In the genomic region with DNA sequence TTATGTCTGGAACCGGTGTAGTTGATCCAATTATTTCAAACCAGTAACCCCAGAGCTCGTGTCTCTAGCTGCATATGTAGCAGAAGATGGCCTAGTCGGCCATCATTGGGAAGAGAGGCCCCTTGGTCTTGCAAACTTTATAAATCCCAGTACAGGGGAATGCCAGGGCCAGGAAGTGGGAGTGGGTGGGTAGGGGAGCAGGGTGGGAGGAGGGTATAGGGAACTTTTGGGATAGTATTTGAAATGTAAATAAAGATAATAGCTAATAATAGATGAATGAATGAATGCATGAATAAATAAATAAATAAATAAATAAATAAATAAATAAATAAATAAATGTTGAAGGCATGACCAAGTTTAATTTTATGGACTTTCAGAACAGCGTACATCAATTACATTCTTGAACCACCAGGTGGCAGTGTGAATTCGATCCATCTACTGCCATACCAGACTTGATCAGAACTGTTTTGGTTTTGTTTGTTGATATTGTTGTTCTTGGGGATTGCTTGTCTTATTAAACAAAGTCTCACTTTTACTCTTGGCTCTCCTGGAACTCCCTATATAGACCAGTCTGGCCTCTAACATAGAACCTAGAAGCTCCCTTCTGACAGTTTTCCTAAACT, we compare ENCODE assay signal across 11 mouse cellular contexts. TPM values are rescaled to one million over a fixed set of nuclear protein-coding genes. Genes with fewer than 3 reads are reported as not detected.
A peak's percentile ranks its signal among the peaks of the same experiment; 100 is the strongest.
DNase-seq lines count a peak whose midpoint lies in the region; ATAC-seq and TF ChIP-seq lines count a peak whose summit lies in the region.
"Not testable (repeated sequence)": the region's sequence is repeated elsewhere in the genome, so short reads cannot be mapped to it uniquely, and the experiment has no call there.
"Had no signal": no experiment of that assay in that cellular context is flagged by ENCODE, and none has a peak within 500 bp of the region (broad histone marks: within the 10 kb centered on the region; RNA-seq: fewer than 3 reads in every experiment).

No protein-coding gene starts in this region.

- DNase-seq in NIH3T3 (ENCODE audit: low read depth) = peak; percentile 72
- DNase-seq in cerebellum, adult 2 months = peak in 1 of 2 experiments; percentile 21
- DNase-seq in layer of hippocampus, adult 2 months (ENCODE audit: low spot score in 2 of 2) = peak; percentile 2 to 56
- DNase-seq in lung, postnatal 10 days = peak; percentile 34

- not testable (repeated sequence) for H3K4me1 ChIP-seq in cerebellum, adult 2 months (ENCODE audit: control insufficient read depth, insufficient read depth, low read length); forebrain, embryonic 13.5 days; hindbrain, embryonic 12.5 days

- peak; percentile 79 for ATAC-seq in forebrain, embryonic 13.5 days
- peak; percentile 40; the same call in 1 of the 2 replicates for ATAC-seq in hindbrain, embryonic 12.5 days (ENCODE audit: low FRiP score)
- ATAC-seq in neutrophil, adult 5-6 weeks (ENCODE audit: extremely low read depth, insufficient number of reproducible peaks, low FRiP score, poor library complexity, severe bottlenecking) = peak; percentile 46; the same call in 1 of the 2 replicates

- WGBS in cerebellum, adult 2 months = 32% methylated on average over 5 of the region's 5 CpGs
- WGBS in forebrain, embryonic 13.5 days = 48% methylated on average over 5 of the region's 5 CpGs
- 48% methylated on average over 5 of the region's 5 CpGs for WGBS in hindbrain, embryonic 12.5 days

- not testable (repeated sequence) for H3K27ac ChIP-seq in cerebellum, adult 2 months (ENCODE audit: insufficient read depth, low read length); forebrain, embryonic 13.5 days; hindbrain, embryonic 12.5 days; layer of hippocampus, adult 2 months

- not testable (repeated sequence) for H3K4me3 ChIP-seq in cerebellum, adult 2 months (replicated peaks; ENCODE audit: insufficient read depth, low read depth, low read length); forebrain, embryonic 13.5 days; hindbrain, embryonic 12.5 days; layer of hippocampus, adult 2 months

- H3K9me3 ChIP-seq in forebrain, embryonic 13.5 days (replicated peaks); hindbrain, embryonic 12.5 days (replicated peaks): not testable (repeated sequence)

- TF ChIP-seq CTCF in cerebellum, adult 2 months (IDR thresholded peaks at IDR 0.05; ENCODE audit: borderline replicate concordance, insufficient read depth, low read depth, low read length) = peak; percentile 47; the same call in 1 of the 2 replicates
- TF ChIP-seq CTCF in layer of hippocampus, adult 2 months (conservative IDR thresholded peaks at IDR 0.05) = peak; percentile 87

- TF ChIP-seq POLR2A in cerebellum, adult 2 months (IDR thresholded peaks at IDR 0.05; ENCODE audit: borderline replicate concordance, insufficient read depth, low read length) = not testable (repeated sequence)

- not testable (repeated sequence) for H3K27me3 ChIP-seq in cerebellum, adult 2 months (ENCODE audit: control insufficient read depth, insufficient read depth, low read length); forebrain, embryonic 13.5 days; hindbrain, embryonic 12.5 days

- H3K4me2 ChIP-seq in forebrain, embryonic 13.5 days; hindbrain, embryonic 12.5 days (replicated peaks): not testable (repeated sequence)

- H3K36me3 ChIP-seq in forebrain, embryonic 13.5 days (ENCODE audit: poor library complexity, severe bottlenecking); hindbrain, embryonic 12.5 days: not testable (repeated sequence)

- H3K9ac ChIP-seq in forebrain, embryonic 13.5 days; hindbrain, embryonic 12.5 days: not testable (repeated sequence)

RNA-seq across cellular contexts. Expression of a gene that starts 11.1 kb away (rescaled TPM):
- polyA plus RNA-seq in cerebellum, adult 2 months (2012; rRNA removed) = not detected in 2 replicates
- not detected in 2 replicates for polyA plus RNA-seq in forebrain, embryonic 13.5 days (2015; fragmentation: Nextera tagmentation; extraction: Ambion mirVana)
- polyA plus RNA-seq in hindbrain, embryonic 12.5 days (2016; fragmentation: Nextera tagmentation; extraction: Ambion mirVana) = not detected in 2 replicates
- total RNA-seq in layer of hippocampus, adult 2 months (2021) = not detected
- not detected in 2 replicates for total RNA-seq in neutrophil, adult 5-6 weeks (2017)
- total RNA-seq: adrenal gland, adult 18-20 months; left cerebral cortex, adult 8-10 months; monocyte, adult 5-6 weeks had no signal
- polyA plus RNA-seq: heart, embryonic 14.5 days had no signal

RNA-seq across cellular contexts. Expression of a gene that starts 35.6 kb away (rescaled TPM):
- not detected in 2 replicates for polyA plus RNA-seq in cerebellum, adult 2 months (2012; rRNA removed)
- polyA plus RNA-seq in forebrain, embryonic 13.5 days (2015; fragmentation: Nextera tagmentation; extraction: Ambion mirVana) = not detected in 2 replicates
- polyA plus RNA-seq in hindbrain, embryonic 12.5 days (2016; fragmentation: Nextera tagmentation; extraction: Ambion mirVana) = not detected in 2 replicates
- not detected for total RNA-seq in layer of hippocampus, adult 2 months (2021)
- total RNA-seq in neutrophil, adult 5-6 weeks (2017) = not detected in 2 replicates
- total RNA-seq: adrenal gland, adult 18-20 months; left cerebral cortex, adult 8-10 months; monocyte, adult 5-6 weeks had no signal
- polyA plus RNA-seq: heart, embryonic 14.5 days had no signal

RNA-seq across cellular contexts. Expression of a gene that starts 57.5 kb away (rescaled TPM):
- polyA plus RNA-seq in cerebellum, adult 2 months (2012; rRNA removed) = not detected in 2 replicates
- not detected in 2 replicates for polyA plus RNA-seq in forebrain, embryonic 13.5 days (2015; fragmentation: Nextera tagmentation; extraction: Ambion mirVana)
- not detected in 2 replicates for polyA plus RNA-seq in hindbrain, embryonic 12.5 days (2016; fragmentation: Nextera tagmentation; extraction: Ambion mirVana)
- not detected for total RNA-seq in layer of hippocampus, adult 2 months (2021)
- not detected in 2 replicates for total RNA-seq in neutrophil, adult 5-6 weeks (2017)
- total RNA-seq: adrenal gland, adult 18-20 months; left cerebral cortex, adult 8-10 months; monocyte, adult 5-6 weeks had no signal
- polyA plus RNA-seq: heart, embryonic 14.5 days had no signal
